Mouse (Mus musculus): ENCODE data around the gene Nup214. TPM values are rescaled to one million over a fixed set of nuclear protein-coding genes. Genes with fewer than 3 reads are reported as not detected.
A peak's percentile ranks its signal among the peaks of the same experiment; 100 is the strongest.

Nup214 gene
- polyA plus RNA-seq, 1 experiment: 42.2 TPM

DNA sequence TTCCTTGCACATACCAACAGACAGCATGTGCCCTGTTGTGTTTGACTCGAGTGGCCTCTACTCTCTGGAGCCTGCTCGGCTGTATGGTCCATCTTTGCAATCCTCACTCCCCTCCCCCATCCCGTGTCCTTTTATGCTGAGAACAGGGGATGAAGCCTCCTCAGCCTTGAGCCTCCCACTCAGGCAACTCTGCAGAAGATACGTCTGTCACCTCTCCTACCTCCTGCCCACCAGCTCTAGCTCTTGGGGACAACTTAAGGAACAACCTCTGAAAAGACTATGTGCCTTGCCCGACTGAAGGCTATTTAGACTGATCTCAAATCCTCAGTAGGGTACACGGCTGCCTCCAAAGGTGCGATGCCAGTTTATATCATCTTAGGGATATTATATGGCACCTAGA, 129.3 kb downstream of the Nup214 start:
- TF ChIP-seq FOSL1 (IDR thresholded peaks at IDR 0.05; ENCODE audit: insufficient read depth, low read length, poor library complexity, severe bottlenecking): no peak
- no peak for TF ChIP-seq CEBPB (IDR thresholded peaks at IDR 0.05; ENCODE audit: low read depth)
- no peak for TF ChIP-seq USF1 (IDR thresholded peaks at IDR 0.05; ENCODE audit: low read depth)
- TF ChIP-seq MYOD1 (IDR thresholded peaks at IDR 0.05; ENCODE audit: control insufficient read depth, insufficient read length, low read depth): no peak
- no peak for TF ChIP-seq MAX (IDR thresholded peaks at IDR 0.05)
- no peak for TF ChIP-seq MYOG (IDR thresholded peaks at IDR 0.05; ENCODE audit: control insufficient read depth, extremely low read depth, insufficient read length)
- TF ChIP-seq CTCF (IDR thresholded peaks at IDR 0.05; ENCODE audit: control insufficient read depth, insufficient read depth, insufficient read length): no peak
- Histone ChIP-seq H3K79me2 (ENCODE audit: control insufficient read depth, insufficient read depth) (no peaks in the 10 kb centered on the region), H3K4me3 (ENCODE audit: insufficient read depth, poor library complexity, severe bottlenecking) (no peak overlapping the region), H3ac (ENCODE audit: control insufficient read depth, insufficient read length, low read depth) (no peak overlapping the region), H3K79me3 (ENCODE audit: low read depth) (no peaks in the 10 kb centered on the region), H3K36me3 (ENCODE audit: control insufficient read depth, insufficient read depth) (no peaks in the 10 kb centered on the region), H3K27me3 (ENCODE audit: control insufficient read depth, insufficient read depth, insufficient read length) (peaks cover 53% of the 10 kb centered on the region)

Small RNAs within 50 kb of the gene (microRNA-seq; reads per million reads assigned to microRNA genes)
- gene Mir7674 (ENCODE audit: borderline microRNAs expressed): 0.52 reads per million, percentile 9 among the genes with 10 or more reads in this experiment

Other genes starting within 250 kb of the Nup214 start
- gene Qrfp, start 163.9 kb upstream of the Nup214 start, polyA plus RNA-seq (2012; fragmentation: generic; extraction: Trizol): 4.1 TPM
- 1.1 TPM for gene Fibcd1, start 128.4 kb upstream of the Nup214 start, polyA plus RNA-seq (2012; fragmentation: generic; extraction: Trizol)
- gene Lamc3, start 87.1 kb upstream of the Nup214 start, polyA plus RNA-seq (2012; fragmentation: generic; extraction: Trizol): 0.02 TPM
- gene Aif1l, start 24.3 kb upstream of the Nup214 start, polyA plus RNA-seq (2012; fragmentation: generic; extraction: Trizol): 55.4 TPM
- gene Fam78a, start 110.4 kb downstream of the Nup214 start, polyA plus RNA-seq (2012; fragmentation: generic; extraction: Trizol): not detected
- gene Plpp7, start 121.1 kb downstream of the Nup214 start, polyA plus RNA-seq (2012; fragmentation: generic; extraction: Trizol): 0.47 TPM
- gene Prrc2b, start 176.6 kb downstream of the Nup214 start, polyA plus RNA-seq (2012; fragmentation: generic; extraction: Trizol): 45.0 TPM